Mouse (Mus musculus): ENCODE results near the gene 5830473C10Rik. TPM values are rescaled to one million over a fixed set of nuclear protein-coding genes. Genes with fewer than 3 reads are reported as not detected.

Gene 5830473C10Rik
- polyA plus RNA-seq (2012; rRNA removed): 0.04 and 0.09 TPM in 2 replicates

GRCm38 (mm10) chr5:90560743-90561142, at the start of gene 5830473C10Rik:
Gene 5830473C10Rik (plus strand): TSS chr5:90561107.

GRCm38 (mm10) chr5:90518356-90519100, 42.4 kb upstream of the 5830473C10Rik start, which contains the start of gene Afm:
Gene Afm (plus strand): TSS chr5:90518932.

GRCm38 (mm10) chr5:90640286-90641217, 79.6 kb downstream of the 5830473C10Rik start, which contains the start of gene Rassf6:
Gene Rassf6 (minus strand): TSS chr5:90640657.

Other genes with a start within 250 kb of the 5830473C10Rik start
- 55.7 and 57.0 TPM in 2 replicates for gene Ankrd17, start 194.5 kb upstream of the 5830473C10Rik start, polyA plus RNA-seq (2012; rRNA removed)
- gene Gm9958, start 193.9 kb upstream of the 5830473C10Rik start, polyA plus RNA-seq (2012; rRNA removed): 3.3 and 4.7 TPM in 2 replicates
- gene Alb, start 100.2 kb upstream of the 5830473C10Rik start, polyA plus RNA-seq (2012; rRNA removed): 0.11 and 1.1 TPM in 2 replicates
- 0.34 and 1.3 TPM in 2 replicates for gene Afp, start 70.4 kb upstream of the 5830473C10Rik start, polyA plus RNA-seq (2012; rRNA removed)
- gene Afm, start 42.2 kb upstream of the 5830473C10Rik start, polyA plus RNA-seq (2012; rRNA removed): not detected in 2 replicates
- 0.59 and 0.64 TPM in 2 replicates for gene Rassf6, start 79.5 kb downstream of the 5830473C10Rik start, polyA plus RNA-seq (2012; rRNA removed)
- gene Cxcl5, start 198.3 kb downstream of the 5830473C10Rik start, polyA plus RNA-seq (2012; rRNA removed): 0.12 and 0.38 TPM in 2 replicates
- 0.84 and 1.7 TPM in 2 replicates for gene Ppbp, start 207.4 kb downstream of the 5830473C10Rik start, polyA plus RNA-seq (2012; rRNA removed)
- 27.8 and 29.7 TPM in 2 replicates for gene Pf4, start 211.3 kb downstream of the 5830473C10Rik start, polyA plus RNA-seq (2012; rRNA removed)
- 0.09 and 0.70 TPM in 2 replicates for gene Cxcl3, start 225.0 kb downstream of the 5830473C10Rik start, polyA plus RNA-seq (2012; rRNA removed)
- not detected in 2 replicates for gene Cxcl15, start 233.4 kb downstream of the 5830473C10Rik start, polyA plus RNA-seq (2012; rRNA removed)